Mouse (Mus musculus) layer of hippocampus, adult 2 months (tissue): Measurements from ENCODE around the gene Cerkl. TPM values are rescaled to one million over a fixed set of nuclear protein-coding genes. Genes with fewer than 3 reads are reported as not detected.

Source experiments
- DNase-seq, 2 experiments: peaks; one replicate each; pipeline ENCODE4 v3.0.0; 2022; ENCODE audit warnings: low spot score in 2 of 2
- H3K27ac ChIP-seq: fragments of 200-600 bp; 2 replicates; pipeline ENCODE4 v1.8.1; 2022
- H3K4me3 ChIP-seq: fragments of 200-600 bp; 2 replicates; pipeline ENCODE4 v1.8.1; 2022; ENCODE audit warnings: mild to moderate bottlenecking
- CTCF ChIP-seq: fragments of 200-600 bp; conservative IDR thresholded peaks from 2 replicates; pipeline ENCODE4 v1.8.1; 2022; ENCODE audit warnings: antibody characterized with exemption, mild to moderate bottlenecking, moderate library complexity
- total RNA-seq, 2 experiments: library from RNA; stranded (reverse); gene quantifications; 2 replicates each; pipeline ENCODE4 v1.2.3; 2021

The Cerkl gene
- total RNA-seq, 2 experiments from 2014 or later, result 7.0 to 10.4 TPM

GRCm38 (mm10) chr2:79454786-79455446, 1.7 kb downstream of the Cerkl start:
- DNase-seq, result no peak
- H3K27ac ChIP-seq, result peak overlapping the region; percentile 95
- peak overlapping the region; percentile 70 for H3K4me3 ChIP-seq
- no peak for TF ChIP-seq CTCF

GRCm38 (mm10) chr2:79453901-79454781, 2.4 kb downstream of the Cerkl start:
- TF ChIP-seq CTCF, result no peak
- Histone ChIP-seq H3K4me3 (peak overlapping the region; percentile 70), H3K27ac (peak overlapping the region; percentile 95)
- DNase-seq, result peak in 1 of 2 experiments; percentile 30

GRCm38 (mm10) chr2:79451438-79451837, 5.1 kb downstream of the Cerkl start:
- no peak for DNase-seq
- Histone ChIP-seq H3K27ac (peak overlapping the region; percentile 5; the same call in 1 of the 2 replicates), H3K4me3 (no peak overlapping the region)
- TF ChIP-seq CTCF, result no peak

GRCm38 (mm10) chr2:79450684-79451394, 5.7 kb downstream of the Cerkl start:
- no peak for TF ChIP-seq CTCF
- Histone ChIP-seq H3K27ac (peak overlapping the region; percentile 5; the same call in 1 of the 2 replicates), H3K4me3 (no peak overlapping the region)
- DNase-seq, result no peak

GRCm38 (mm10) chr2:79449371-79449770, 7.2 kb downstream of the Cerkl start:
- no peak for DNase-seq
- Histone ChIP-seq H3K4me3 (no peak overlapping the region), H3K27ac (no peak overlapping the region)
- TF ChIP-seq CTCF, result no peak

- no peak overlapping the region for H3K4me3 ChIP-seq
- DNase-seq, result no peak
- H3K27ac ChIP-seq, result no peak overlapping the region
- no peak for TF ChIP-seq CTCF
Measured at GRCm38 (mm10) chr2:79447198-79447597, 9.4 kb downstream of the Cerkl start.

GRCm38 (mm10) chr2:79443861-79444620, 12.5 kb downstream of the Cerkl start:
- no peak overlapping the region for H3K27ac ChIP-seq
- DNase-seq, result no peak
- TF ChIP-seq CTCF, result no peak
- H3K4me3 ChIP-seq, result no peak overlapping the region

GRCm38 (mm10) chr2:79443401-79443800, 13.2 kb downstream of the Cerkl start:
- Histone ChIP-seq H3K27ac (no peak overlapping the region), H3K4me3 (no peak overlapping the region)
- TF ChIP-seq CTCF, result no peak
- no peak for DNase-seq

- no peak for DNase-seq
- no peak for TF ChIP-seq CTCF
- Histone ChIP-seq H3K27ac (no peak overlapping the region), H3K4me3 (no peak overlapping the region)
Measured at GRCm38 (mm10) chr2:79442906-79443305, 13.7 kb downstream of the Cerkl start.

- H3K27ac ChIP-seq, result no peak overlapping the region
- no peak for TF ChIP-seq CTCF
- no peak for DNase-seq
- no peak overlapping the region for H3K4me3 ChIP-seq
Measured at GRCm38 (mm10) chr2:79442227-79442626, 14.4 kb downstream of the Cerkl start.

- TF ChIP-seq CTCF, result no peak
- H3K4me3 ChIP-seq, result no peak overlapping the region
- no peak for DNase-seq
Measured at GRCm38 (mm10) chr2:79430061-79430460, 26.5 kb downstream of the Cerkl start.

GRCm38 (mm10) chr2:79429650-79430049, 26.9 kb downstream of the Cerkl start:
- no peak overlapping the region for H3K27ac ChIP-seq
- TF ChIP-seq CTCF, result no peak
- DNase-seq, result no peak

More at GRCm38 (mm10) chr2:79430061-79430460, 26.5 kb downstream of the Cerkl start:
- H3K27ac ChIP-seq, result no peak overlapping the region

More at GRCm38 (mm10) chr2:79429650-79430049, 26.9 kb downstream of the Cerkl start:
- no peak overlapping the region for H3K4me3 ChIP-seq
